Mouse (Mus musculus) testis, postnatal 10 days (tissue): ENCODE data around the gene Alox5.

Experiments
- DNase-seq: peaks from one replicate; pipeline ENCODE4 v3.0.0; 2021; ENCODE audit warnings: low spot score

The Alox5 gene

DNA sequence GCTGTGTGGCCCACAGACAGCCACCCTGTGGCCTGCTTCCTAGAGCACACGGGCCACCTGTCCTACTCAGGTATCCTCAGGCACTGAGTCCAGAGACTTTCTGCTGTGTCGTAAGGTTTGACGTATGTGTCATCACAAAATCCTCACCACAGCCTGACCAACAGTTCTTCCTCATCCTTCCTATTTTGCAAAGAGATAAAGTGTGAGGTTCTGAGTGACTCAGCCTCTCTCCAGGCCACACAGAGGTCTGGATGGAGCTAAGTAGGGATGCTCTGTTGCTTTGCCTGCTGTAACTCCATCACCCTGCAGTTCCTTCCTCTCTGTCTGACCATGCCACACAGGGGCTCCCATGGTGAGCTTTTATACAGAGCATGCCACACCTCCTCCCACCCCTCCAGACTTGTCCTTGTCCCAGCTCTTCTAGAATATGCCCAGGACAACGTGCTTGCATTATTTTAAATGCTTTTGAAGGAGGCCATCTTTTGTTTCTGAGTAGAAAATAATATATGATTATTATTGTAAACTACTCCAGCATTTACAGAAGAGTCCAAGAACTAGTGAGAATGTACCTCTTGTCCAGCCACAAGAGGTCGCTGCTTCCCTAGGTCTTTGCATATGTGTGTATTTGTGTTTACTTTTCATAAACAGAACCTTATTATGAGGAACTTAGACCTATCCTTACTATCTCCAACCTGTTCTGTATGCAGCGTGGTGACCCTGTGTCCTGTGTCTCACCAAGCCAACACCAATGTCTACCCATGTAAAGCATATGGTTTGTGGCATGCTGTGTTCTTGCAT, 43.3 kb downstream of the Alox5 start:
- no peak for DNase-seq

DNA sequence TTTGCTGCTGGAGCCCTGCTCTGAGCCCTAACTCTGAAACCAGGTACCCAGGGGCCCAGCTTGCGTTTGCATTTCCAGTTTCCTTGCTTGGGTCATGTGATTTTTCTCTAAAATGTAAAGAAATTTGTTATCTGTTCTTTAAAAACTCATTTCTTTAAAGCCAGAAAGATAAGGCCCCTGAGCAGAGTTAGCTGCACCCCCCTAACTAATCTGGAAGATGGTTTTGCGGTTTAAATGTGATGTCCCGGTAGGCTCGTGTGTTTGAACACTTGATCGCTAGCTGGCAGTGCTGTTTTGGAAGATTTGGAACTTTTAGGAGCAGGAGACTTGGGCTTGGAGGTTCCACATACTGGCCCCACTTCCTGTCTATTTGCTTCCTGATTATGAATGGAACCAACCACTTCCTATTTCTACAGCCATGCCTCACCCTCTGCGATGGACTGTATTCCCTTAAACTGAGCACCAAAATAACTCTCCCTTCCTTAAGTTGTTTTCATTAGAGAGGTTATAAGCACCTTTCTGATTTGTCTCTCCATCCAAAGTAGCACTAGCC, 44.9 kb downstream of the Alox5 start:
- no peak for DNase-seq

DNA sequence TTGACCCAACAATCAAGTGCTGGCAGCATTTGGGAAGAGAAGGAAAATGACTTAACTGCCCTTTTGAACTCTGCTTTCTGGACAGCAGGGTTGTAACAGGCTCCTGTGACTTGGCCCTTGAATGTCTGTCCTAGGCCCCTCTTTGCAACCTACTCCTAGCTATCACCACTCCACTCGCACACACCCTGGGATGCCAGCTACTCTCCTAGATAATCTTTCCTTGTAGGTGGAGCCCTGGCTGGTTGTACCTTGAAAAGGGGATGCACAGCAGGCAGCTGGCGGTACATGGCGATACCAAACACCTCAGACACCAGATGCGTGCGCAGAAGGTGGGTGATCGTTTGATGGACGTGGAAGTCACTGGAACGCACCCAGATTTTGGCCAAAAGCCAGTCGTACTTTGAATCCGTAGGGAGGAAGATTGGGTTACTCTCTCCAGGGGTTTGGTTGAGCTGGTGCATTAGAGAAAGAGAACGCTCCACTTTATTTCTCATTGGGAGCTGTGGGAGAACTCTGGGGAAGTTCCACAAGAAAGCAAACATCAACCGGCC, 45.8 kb downstream of the Alox5 start:
- no peak for DNase-seq

GRCm38 (mm10) chr6:116412546-116413325, 48.2 kb downstream of the Alox5 start:
- DNase-seq, result no peak

- DNase-seq, result no peak
Measured at GRCm38 (mm10) chr6:116411716-116412115, 49.3 kb downstream of the Alox5 start.

DNA sequence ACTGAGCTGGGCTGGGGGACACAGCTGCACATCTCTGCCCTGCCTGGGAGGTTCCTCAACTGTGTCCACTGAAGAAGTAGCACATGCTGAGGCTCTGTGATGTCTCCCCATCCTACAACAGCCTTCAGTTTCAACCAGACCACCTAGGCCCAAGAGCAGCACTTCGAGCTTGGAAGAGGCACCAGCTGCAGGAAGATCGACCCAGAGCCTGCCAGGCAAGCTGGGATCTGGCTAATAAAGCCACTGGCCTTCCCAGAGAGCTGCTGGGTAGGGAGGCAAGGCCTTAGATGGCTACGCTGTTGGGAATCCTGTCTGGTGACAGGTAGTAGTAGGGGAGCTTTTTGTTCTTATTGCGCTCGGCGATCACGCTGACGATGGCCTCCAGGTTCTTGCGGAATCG, 50.5 kb downstream of the Alox5 start:
- no peak for DNase-seq

- DNase-seq, result no peak
Measured at GRCm38 (mm10) chr6:116407956-116408657, 52.9 kb downstream of the Alox5 start.

- no peak for DNase-seq
Measured at GRCm38 (mm10) chr6:116407216-116407615, 53.8 kb downstream of the Alox5 start.

DNA sequence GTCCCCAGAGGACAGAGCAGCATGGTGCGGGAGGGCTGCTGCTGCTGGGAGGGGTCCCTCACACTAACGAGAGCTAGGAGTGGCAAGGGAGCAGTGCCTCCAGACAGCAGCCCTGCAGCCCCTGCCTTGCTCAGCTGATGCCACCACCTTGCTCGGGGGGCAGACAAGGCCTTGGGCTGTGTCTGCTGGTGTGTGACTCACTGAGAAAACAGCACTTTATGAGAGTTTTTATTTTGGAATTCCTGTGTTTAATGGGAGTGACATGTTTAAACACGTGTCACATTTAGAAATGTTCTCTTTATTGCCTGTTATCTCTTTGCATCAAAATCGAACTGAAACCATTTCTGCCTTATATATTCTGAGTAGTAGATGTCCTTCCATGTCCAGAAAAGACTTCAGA, 54.3 kb downstream of the Alox5 start:
- no peak for DNase-seq

GRCm38 (mm10) chr6:116406152-116406551, 54.8 kb downstream of the Alox5 start:
- DNase-seq, result no peak

DNA sequence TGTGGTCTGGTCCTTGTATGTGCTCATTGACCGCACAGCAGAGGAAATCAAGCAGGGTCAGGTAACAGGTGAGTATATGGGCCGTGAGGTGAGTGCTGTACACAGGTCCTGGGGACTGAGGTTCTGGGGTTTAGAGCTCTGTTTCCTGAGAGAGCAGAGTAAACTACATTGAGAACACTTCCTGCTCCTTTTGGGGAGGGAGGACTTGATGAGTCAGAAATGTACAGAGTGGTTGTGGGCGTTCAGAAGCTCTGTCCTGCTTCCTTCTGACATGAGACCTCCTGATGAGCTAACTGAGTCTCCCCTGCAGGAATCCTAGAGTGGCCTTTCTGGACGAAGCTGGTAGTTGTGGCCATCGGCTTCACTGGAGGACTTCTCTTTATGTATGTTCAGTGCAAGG, 55.3 kb downstream of the Alox5 start:
- no peak for DNase-seq

- no peak for DNase-seq
Measured at GRCm38 (mm10) chr6:116405243-116405642, 55.7 kb downstream of the Alox5 start.

GRCm38 (mm10) chr6:116402426-116402825, 58.6 kb downstream of the Alox5 start:
- DNase-seq, result no peak

- DNase-seq, result no peak
Measured at GRCm38 (mm10) chr6:116401746-116402423, 59.1 kb downstream of the Alox5 start.

- DNase-seq, result no peak
Measured at GRCm38 (mm10) chr6:116398136-116398535, 62.8 kb downstream of the Alox5 start.

DNA sequence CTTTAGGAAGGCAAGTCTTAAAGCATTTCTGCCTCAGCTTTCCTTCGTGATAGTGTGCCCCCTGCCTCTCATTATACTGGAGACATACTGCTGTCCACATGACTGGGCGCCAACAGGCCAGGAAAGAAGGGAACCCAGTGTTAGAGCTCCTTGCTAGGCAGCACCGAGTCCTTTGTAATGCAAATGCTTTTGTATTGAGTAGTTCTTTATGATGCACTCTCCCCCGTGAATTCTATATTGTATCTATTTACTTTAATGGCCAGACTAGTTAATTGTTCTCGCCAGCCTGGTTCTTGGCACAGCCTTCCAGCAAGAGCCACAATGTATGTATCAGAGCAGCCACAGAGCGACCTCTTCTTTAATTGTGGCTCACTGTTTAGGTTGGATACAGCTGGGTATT, 63.4 kb downstream of the Alox5 start:
- DNase-seq, result no peak

DNA sequence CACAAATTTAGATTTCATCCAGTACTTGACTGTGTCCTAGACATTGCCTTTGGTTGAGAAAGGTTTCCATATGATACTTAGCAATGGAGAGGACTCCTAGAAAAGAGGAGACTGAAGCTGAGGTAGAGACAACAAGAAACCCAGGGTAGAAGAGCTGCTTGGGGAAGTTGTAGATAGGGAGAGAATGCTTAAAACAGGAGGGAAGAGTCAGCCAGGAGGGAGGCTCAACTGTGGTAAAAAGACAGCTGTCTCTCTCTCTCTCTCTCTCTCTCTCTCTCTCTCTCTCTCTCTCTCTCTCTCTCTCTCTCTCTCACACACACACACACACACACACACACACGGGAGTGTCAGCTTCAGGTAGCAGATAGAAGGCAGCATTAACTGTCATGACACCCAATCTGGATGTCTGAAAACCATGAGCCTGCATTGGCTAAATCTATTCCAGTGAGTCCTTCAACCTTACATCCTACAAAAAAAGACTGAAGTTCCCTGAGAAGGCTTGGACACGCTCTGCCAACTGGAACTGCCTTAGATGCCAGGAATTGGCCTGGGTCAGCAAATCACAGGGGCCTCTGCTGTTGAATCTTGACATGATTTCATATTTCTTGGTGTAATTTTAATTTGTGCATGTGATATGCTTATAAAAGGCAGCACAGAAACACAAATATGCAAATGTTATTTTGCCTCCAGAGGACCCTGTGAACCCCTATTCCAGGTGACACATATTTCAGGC, 65.9 kb downstream of the Alox5 start:
- DNase-seq, result no peak

DNA sequence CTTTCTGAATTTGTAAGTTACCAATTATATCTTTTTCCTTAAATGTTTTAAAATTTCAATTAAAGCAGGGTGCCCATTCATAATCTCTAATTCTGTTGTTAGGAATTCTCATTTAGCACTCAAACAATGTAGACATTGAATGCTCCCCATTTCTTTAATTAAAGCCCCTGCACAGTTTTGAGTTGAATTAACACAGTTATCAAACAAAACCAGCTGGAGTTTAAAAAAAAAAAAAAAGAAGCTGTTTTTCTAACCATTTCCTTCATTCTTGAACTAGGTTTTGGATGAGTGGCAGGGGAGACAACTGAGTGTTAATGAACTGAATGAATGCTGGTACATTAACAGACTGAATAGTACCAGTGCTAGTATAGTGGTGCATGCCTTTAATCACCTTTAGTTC, 71.5 kb downstream of the Alox5 start:
- no peak for DNase-seq

GRCm38 (mm10) chr6:116388068-116388467, 72.9 kb downstream of the Alox5 start:
- no peak for DNase-seq

GRCm38 (mm10) chr6:116386506-116386905, 74.5 kb downstream of the Alox5 start:
- no peak for DNase-seq

DNA sequence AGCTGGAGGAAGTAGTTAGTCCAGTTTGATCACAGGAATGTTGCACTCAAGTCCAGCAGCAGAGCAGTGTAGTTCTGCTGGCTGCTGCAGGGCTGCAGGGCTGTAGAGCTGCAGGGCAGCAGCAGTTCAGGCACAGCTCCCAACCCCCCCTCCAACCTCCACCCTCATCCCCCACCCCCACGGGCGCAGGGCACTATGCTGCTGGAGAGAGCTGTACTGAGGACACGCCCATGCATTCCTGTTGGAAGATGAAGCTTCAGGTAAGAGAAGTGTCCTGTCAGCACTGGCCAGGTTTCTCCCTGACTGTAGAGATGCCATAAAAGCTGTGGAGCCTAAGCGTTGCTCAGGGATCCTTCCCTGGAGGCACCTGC, 74.9 kb downstream of the Alox5 start:
- DNase-seq, result no peak
